Mouse (Mus musculus): Measurements from ENCODE around the gene Gm20807. TPM values are rescaled to one million over a fixed set of nuclear protein-coding genes. Genes with fewer than 3 reads are reported as not detected.
"Not testable (repeated sequence)": the region's sequence is repeated elsewhere in the genome, so short reads cannot be mapped to it uniquely, and the experiment has no call there.

Gm20807 gene
- not detected for total RNA-seq (2022)

- not testable (repeated sequence) for DNase-seq (ENCODE audit: low spot score in 2 of 2)
Measured at GRCm38 (mm10) chrY:13042591-13042990, at the start of gene Gm20807. Gm20807 (plus strand) TSS chrY:13042891.

Other genes with a start within 250 kb of the Gm20807 start
- gene Gm21891, start 90.6 kb downstream of the Gm20807 start, total RNA-seq (2022), result not detected
- not detected for gene Gm21425, start 119.1 kb downstream of the Gm20807 start, total RNA-seq (2022)
- gene Gm21828, start 181.0 kb downstream of the Gm20807 start, total RNA-seq (2022), result not detected
- not detected for gene Gm21440, start 209.5 kb downstream of the Gm20807 start, total RNA-seq (2022)
- gene Gm21454, start 209.6 kb downstream of the Gm20807 start, total RNA-seq (2022), result not detected